Mouse (Mus musculus): ENCODE measurements around the gene Plpp7. TPM values are rescaled to one million over a fixed set of nuclear protein-coding genes. Genes with fewer than 3 reads are reported as not detected.

Gene Plpp7
- polyA plus RNA-seq, 1 experiment from 2014 or later, result 3.8 TPM

DNA sequence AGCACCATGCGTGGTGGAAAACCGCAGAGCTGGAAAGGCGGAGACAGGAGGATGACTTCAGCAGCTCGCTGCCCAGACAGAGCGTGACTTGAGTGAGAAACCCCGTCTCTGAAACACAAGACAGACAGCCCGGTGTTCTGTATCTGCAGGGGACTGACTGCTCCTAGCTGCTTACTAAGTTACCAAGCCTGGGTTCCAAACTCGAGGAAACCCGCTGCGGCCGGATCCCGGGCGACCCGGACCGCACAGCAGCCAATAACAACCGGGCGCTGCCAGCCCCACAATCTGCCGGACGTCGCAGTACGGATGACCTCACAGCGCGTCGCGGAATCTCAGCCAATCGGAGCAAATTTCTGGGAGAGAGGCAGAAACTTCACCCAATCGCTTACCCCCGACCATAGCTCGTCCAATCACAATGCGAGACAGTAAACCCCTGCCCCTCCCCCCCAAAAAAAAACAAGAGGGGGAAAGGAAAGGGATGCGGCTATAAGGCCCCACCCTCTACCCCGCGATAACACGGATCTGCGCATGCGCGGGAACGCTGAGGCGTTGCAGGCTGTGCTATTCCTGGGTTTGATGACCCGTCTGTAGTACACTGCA, 42.4 kb downstream of the Plpp7 start:
- WGBS, result under 1% methylated on average over 40 of the region's 40 CpGs
- Histone ChIP-seq H3K9me3 (replicated peaks) (no peaks in the 10 kb centered on the region), H3K4me3 (peak overlapping the region; percentile 80), H3K36me3 (no peaks in the 10 kb centered on the region), H3K27ac (peak overlapping the region; percentile 90), H3K4me1 (peaks cover 13% of the 10 kb centered on the region), H3K27me3 (ENCODE audit: low read depth, poor library complexity, severe bottlenecking) (no peaks in the 10 kb centered on the region)
- DNase-seq (ENCODE audit: low spot score), result peak; percentile 97

DNA sequence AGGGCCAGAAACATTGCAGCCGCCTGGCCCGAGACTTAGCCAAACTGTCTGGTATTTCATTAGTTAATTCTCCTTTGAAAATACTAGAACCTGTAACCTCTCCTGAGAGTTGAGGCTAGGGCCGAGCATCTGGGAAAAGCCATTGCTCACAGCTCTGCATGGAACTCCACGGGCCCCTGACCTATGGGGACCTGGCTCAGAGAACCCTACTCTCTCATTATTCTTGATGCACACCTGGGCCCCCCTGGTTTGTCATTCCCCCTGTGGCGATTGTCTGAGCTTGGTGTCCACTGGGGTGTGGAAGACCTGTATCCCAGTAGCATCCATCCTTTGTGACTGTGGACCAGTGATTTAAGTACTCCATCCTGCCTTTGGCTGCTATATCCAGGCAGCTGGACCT, 44.0 kb downstream of the Plpp7 start:
- WGBS, result 86% methylated on average over 5 of the region's 5 CpGs
- Histone ChIP-seq H3K4me1 (peaks cover 11% of the 10 kb centered on the region), H3K4me3 (no peak overlapping the region), H3K27ac (no peak overlapping the region), H3K9me3 (replicated peaks) (no peaks in the 10 kb centered on the region), H3K36me3 (no peaks in the 10 kb centered on the region), H3K27me3 (ENCODE audit: low read depth, poor library complexity, severe bottlenecking) (no peaks in the 10 kb centered on the region)
- DNase-seq (ENCODE audit: low spot score), result no peak

DNA sequence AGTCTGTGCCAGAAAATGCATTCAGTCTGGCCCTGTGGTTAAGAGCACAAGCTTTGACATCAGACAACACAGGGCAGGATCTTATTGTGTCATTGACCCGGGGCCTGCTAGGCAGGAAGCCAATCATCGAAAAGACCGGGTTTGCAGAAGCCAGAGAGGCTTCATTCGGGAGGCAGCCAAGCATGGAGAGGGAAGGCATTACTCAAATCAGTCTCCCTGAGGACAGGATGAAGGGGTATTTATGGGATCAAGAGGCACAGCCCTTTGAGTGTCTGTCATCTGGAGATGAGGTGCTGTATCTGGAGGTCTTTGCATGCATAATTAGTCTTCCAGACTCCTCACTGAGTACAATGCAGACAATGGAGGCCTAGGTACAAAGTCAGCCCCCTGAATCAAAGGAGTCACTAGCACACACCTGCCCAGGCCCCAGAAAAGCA, 45.2 kb downstream of the Plpp7 start:
- H3K36me3 ChIP-seq, result no peaks in the 10 kb centered on the region
- 72% methylated on average over 4 of the region's 4 CpGs for WGBS
- H3K4me3 ChIP-seq, result no peak overlapping the region
- H3K27me3 ChIP-seq (ENCODE audit: low read depth, poor library complexity, severe bottlenecking), result no peaks in the 10 kb centered on the region
- no peak for DNase-seq (ENCODE audit: low spot score)
- no peak overlapping the region for H3K27ac ChIP-seq
- peaks cover 8% of the 10 kb centered on the region for H3K4me1 ChIP-seq
- H3K9me3 ChIP-seq (replicated peaks), result no peaks in the 10 kb centered on the region

DNA sequence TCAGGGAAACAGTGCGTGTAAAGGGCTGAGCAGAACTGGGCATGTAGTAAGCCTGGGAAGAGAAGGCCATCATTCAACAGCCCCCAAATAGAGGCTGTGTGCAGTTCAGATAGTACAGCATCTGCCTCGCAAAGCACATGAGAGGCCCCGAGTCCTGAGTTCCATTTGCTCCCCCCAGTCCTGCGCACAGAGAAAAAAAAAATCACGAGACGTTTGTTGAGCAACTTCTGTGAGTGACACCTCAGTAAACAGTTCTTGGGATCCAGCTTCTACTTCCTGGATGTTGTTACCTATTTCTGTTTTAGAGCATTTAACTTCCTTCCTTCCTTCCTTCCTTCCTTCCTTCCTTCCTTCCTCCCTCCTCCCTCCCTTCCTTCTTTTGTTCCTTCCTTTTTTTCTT, 46.3 kb downstream of the Plpp7 start:
- no peaks in the 10 kb centered on the region for H3K27me3 ChIP-seq (ENCODE audit: low read depth, poor library complexity, severe bottlenecking)
- H3K27ac ChIP-seq, result no peak overlapping the region
- H3K4me1 ChIP-seq, result peaks cover 8% of the 10 kb centered on the region
- DNase-seq (ENCODE audit: low spot score), result no peak
- H3K4me3 ChIP-seq, result no peak overlapping the region
- 85% methylated on average over 6 of the region's 6 CpGs for WGBS
- H3K36me3 ChIP-seq, result no peaks in the 10 kb centered on the region
- H3K9me3 ChIP-seq (replicated peaks), result no peaks in the 10 kb centered on the region

DNA sequence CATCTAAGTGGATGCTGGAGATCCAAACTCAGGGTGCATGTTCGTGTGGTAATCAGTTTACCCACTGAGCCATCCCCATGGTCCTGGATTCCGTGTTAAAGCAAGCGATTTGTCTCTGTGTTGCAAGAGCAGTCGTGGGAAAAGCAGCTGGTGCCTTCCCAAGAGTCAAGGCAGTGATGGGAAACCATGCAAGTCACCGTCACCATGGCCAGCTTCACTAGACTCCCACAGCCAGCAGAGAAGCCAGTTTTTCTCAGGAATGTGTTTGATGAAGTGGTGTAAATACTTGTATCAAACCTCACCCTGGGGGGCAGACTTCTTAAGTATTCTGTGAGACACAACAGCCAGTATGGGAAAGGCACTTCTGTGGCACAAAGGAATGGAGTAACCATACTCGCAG, 47.0 kb downstream of the Plpp7 start:
- WGBS, result 70% methylated on average over 6 of the region's 6 CpGs
- H3K9me3 ChIP-seq (replicated peaks), result no peaks in the 10 kb centered on the region

DNA sequence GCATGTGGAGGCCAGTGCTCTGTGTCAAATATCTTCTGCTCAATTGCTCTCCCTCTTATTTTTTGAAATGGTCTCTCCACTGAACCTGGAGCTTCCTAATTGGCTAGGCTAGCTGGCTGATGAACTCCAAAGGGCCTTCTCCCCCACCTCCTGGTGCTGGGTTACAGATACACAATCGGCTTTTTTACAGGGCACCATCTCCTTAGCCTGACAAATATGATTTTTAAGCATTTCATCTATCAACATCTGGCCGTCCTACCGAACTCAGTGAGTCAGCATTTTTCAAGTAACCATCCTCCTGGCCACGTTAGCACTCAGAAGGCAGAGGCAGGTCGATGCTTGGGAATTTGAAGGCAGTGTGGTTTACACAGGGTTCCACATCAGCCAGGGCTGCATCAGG, 49.3 kb downstream of the Plpp7 start:
- no peaks in the 10 kb centered on the region for H3K36me3 ChIP-seq
- no peaks in the 10 kb centered on the region for H3K9me3 ChIP-seq (replicated peaks)
- H3K4me3 ChIP-seq, result no peak overlapping the region
- H3K27ac ChIP-seq, result no peak overlapping the region
- DNase-seq (ENCODE audit: low spot score), result no peak
- no peaks in the 10 kb centered on the region for H3K4me1 ChIP-seq
- 92% methylated on average over 5 of the region's 5 CpGs for WGBS
- H3K27me3 ChIP-seq (ENCODE audit: low read depth, poor library complexity, severe bottlenecking), result no peaks in the 10 kb centered on the region

More for the DNA sequence above, 47.0 kb downstream of the Plpp7 start:
- Histone ChIP-seq H3K4me3 (no peak overlapping the region), H3K27ac (no peak overlapping the region), H3K27me3 (ENCODE audit: low read depth, poor library complexity, severe bottlenecking) (no peaks in the 10 kb centered on the region), H3K4me1 (peaks cover 3% of the 10 kb centered on the region), H3K36me3 (no peaks in the 10 kb centered on the region)
- DNase-seq (ENCODE audit: low spot score), result no peak

DNA sequence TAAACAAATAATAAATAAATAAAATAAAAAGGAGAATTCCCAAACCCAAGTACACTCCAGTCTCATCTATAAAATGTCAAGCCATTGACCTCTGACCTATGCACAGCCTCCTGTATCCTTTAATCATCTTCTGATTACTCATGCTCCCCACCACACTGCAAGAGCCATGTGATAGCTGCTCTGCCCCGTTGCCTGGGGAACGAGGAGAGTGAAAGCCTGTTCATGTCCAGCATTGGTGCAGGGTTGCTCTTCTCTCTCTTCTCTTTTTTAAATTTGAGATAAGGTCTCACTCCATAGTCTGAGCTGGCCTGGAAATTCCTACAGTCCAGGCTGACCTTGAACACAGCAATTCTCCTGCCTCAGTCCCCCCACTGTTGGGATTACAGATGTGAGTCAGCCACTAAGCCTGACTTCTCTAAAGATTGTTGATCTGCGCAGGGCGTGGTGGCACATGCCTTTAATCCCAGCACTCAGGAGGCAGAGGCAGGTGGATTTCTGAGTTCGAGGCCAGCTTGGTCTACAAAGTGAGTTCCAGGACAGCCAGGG, 51.4 kb downstream of the Plpp7 start:
- Histone ChIP-seq H3K36me3 (no peaks in the 10 kb centered on the region), H3K9me3 (replicated peaks) (no peaks in the 10 kb centered on the region), H3K4me3 (no peak overlapping the region), H3K27ac (no peak overlapping the region), H3K27me3 (ENCODE audit: low read depth, poor library complexity, severe bottlenecking) (no peaks in the 10 kb centered on the region), H3K4me1 (peaks cover 10% of the 10 kb centered on the region)
- 80% methylated on average over 5 of the region's 5 CpGs for WGBS
- no peak for DNase-seq (ENCODE audit: low spot score)

DNA sequence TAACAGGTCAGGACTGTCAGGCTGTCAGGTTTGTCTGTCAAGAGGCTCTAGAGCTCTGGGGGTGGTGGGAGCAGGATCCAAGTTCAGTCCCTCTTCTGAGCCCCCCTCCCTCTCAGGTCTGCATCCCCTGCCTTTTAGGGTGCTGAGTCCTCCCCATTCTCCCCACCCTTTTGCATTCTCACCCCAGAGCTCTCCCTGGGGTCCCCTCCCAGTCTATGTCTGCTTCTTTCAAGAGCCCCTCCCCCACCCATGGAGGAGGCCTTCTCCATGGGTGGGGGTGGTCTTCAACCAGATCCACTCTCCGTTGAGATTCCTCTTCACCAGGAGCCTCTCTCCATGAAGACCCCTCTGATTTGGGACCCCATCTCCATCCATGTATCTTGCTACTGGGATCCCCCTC, 54.8 kb downstream of the Plpp7 start:
- Histone ChIP-seq H3K9me3 (replicated peaks) (no peaks in the 10 kb centered on the region), H3K4me1 (peaks cover 43% of the 10 kb centered on the region), H3K4me3 (peak overlapping the region; percentile 96), H3K27me3 (ENCODE audit: low read depth, poor library complexity, severe bottlenecking) (no peaks in the 10 kb centered on the region), H3K36me3 (no peaks in the 10 kb centered on the region), H3K27ac (peak overlapping the region; percentile 100)
- 32% methylated on average over 1 of the region's 1 CpGs for WGBS
- no peak for DNase-seq (ENCODE audit: low spot score)

DNA sequence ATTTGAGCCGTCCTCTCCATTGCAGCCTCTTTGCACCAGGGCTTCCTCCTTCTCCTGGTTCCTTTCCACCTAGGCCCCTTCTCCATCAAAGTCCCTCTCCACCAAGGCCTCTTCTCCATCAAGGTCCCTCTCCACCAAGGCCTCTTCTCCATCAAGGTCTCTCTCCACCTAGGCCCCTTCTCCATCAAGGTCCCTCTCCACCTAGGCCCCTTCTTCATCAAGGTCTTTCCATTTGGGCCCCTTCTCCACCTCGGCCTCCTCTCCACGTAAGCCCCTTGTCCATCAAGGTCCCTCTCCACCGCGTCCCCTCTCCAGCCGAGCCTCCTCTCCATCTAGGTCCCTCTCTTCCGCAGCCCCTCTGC, 55.2 kb downstream of the Plpp7 start:
- Histone ChIP-seq H3K27ac (peak overlapping the region; percentile 100), H3K36me3 (no peaks in the 10 kb centered on the region), H3K9me3 (replicated peaks) (no peaks in the 10 kb centered on the region), H3K27me3 (ENCODE audit: low read depth, poor library complexity, severe bottlenecking) (no peaks in the 10 kb centered on the region), H3K4me3 (peak overlapping the region; percentile 96), H3K4me1 (peaks cover 47% of the 10 kb centered on the region)
- 8% methylated on average over 7 of the region's 7 CpGs for WGBS
- DNase-seq (ENCODE audit: low spot score), result no peak

DNA sequence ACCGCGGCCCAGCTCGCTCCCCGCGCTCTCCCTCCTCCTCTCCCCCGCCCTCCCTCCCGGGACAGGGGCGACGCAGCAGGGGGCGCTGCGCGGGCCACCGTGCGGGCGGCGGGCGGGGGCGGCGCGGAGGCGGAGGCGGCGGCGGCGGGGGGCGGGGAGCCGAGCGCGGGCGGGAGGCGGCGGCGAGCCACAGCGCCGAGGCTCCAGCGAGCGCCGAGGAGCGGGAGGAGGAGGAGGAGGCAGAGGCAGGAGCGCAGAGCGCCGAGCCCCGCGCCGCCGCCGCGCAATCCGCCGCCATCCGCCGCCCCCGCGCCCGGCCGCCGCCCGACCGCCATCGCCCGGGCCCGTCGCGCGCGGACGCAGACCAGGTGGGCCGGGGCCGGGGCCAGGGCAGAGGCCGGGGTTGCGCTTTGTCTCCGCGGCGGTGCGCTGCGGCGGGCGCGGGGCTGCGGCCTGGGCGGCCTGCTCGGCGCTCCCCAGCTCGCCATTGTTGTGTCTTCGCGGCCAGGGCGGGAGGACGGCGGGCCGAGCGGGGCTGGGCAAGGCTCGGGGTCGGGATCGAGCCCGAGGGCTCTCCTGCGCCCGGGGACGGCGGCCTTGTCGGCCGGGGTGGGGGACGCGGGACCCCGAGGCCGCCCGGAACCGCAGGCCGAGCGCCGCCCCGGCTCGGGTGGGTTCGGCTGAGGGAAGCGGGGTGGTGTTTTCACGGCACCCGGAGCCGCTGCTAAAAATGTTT, 55.8 kb downstream of the Plpp7 start, which contains the start of gene Prrc2b:
TSS of gene Prrc2b (plus strand) at position 159 of the 736 bp plus-strand sequence.
- Histone ChIP-seq H3K27ac (peak within 1 kb of the TSS; percentile 100), H3K4me1 (peaks cover 53% of the 10 kb centered on the region), H3K4me3 (peak within 1 kb of the TSS; percentile 96), H3K9me3 (replicated peaks) (no peaks in the 10 kb centered on the region), H3K27me3 (ENCODE audit: low read depth, poor library complexity, severe bottlenecking) (no peaks in the 10 kb centered on the region), H3K36me3 (no peaks in the 10 kb centered on the region)
- WGBS, result 4% methylated on average over 98 of the region's 117 CpGs
- peak; percentile 84 for DNase-seq (ENCODE audit: low spot score)

DNA sequence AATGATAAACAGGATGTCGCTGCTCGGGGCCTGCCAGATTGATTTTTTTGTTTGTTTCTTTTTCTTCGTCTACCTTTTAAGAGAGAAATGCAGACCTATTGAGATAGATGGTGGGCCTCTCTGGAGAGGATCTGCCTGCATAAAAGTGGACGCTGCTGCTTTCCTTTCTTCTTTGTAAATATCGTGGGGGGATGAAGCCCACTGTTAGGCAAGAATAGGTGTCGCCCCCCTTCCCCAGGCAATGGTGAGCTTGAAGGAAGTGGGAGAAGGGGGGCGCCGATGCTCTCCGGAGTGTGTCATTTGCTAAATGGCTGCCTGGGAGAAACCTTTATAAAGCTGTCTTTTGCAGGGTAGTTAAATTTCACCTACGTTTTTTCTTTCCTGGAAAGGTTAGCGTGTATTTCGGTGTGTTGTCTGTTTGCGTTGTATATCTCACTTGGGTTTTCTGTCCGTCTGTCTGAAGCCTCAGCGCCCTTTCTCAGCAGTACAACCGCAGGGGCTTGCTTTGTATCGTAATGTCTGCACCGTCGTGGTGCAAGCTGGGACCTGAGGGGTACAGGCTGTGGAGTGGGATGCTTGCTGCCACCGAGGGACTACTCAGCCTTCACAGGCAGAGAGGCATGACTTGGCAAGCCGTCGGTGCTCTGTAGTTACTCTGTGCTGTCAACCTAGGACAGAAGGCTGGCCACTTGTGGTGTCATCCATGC, 56.5 kb downstream of the Plpp7 start:
- peak; percentile 54 for DNase-seq (ENCODE audit: low spot score)
- Histone ChIP-seq H3K27me3 (ENCODE audit: low read depth, poor library complexity, severe bottlenecking) (no peaks in the 10 kb centered on the region), H3K9me3 (replicated peaks) (no peaks in the 10 kb centered on the region), H3K4me1 (peaks cover 60% of the 10 kb centered on the region), H3K27ac (peak overlapping the region; percentile 100), H3K4me3 (peak overlapping the region; percentile 96), H3K36me3 (0 out of 2 replicates have a peak, but pooled peaks cover 3% of the 10 kb centered on the region)
- WGBS, result under 1% methylated on average over 22 of the region's 22 CpGs

DNA sequence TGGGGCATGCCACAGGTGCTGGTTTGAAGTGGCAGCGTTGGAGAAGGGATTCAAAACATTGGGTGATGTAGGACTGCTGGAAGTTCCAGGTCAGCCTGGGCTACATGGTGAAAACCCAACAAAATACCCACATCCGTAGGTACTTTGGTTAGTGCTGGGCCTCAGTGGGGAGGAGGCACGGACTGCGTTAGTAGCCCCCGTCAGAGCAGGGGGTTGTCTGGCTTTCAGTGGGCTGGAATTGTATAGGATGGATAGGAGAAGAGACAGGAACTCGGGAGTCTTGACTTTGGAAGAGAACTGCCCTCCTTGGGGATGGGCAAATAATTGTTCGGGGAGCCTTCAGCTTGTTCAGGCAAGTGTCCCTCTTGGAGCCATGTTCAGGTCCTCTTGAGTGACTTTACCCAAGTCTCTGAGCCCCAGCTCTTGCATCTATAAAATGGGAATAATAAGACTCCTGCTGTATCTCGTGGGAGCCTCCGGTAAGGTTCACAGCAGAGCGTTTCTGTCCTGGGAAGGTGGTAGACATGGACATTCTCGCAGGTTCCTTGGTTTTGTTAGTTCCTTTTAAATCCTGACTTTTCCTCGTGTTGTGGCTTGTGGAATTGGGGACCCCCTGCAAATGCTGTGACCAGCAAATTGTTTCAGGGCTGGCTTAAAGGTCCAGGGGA, 57.2 kb downstream of the Plpp7 start:
- Histone ChIP-seq H3K36me3 (0 out of 2 replicates have a peak, but pooled peaks cover 3% of the 10 kb centered on the region), H3K27ac (peak overlapping the region; percentile 100), H3K9me3 (replicated peaks) (no peaks in the 10 kb centered on the region), H3K4me1 (peaks cover 67% of the 10 kb centered on the region), H3K27me3 (ENCODE audit: low read depth, poor library complexity, severe bottlenecking) (no peaks in the 10 kb centered on the region), H3K4me3 (peak overlapping the region; percentile 96)
- WGBS, result 23% methylated on average over 12 of the region's 12 CpGs
- DNase-seq (ENCODE audit: low spot score), result no peak

Measured in limb, embryonic 10.5 days (tissue).